Mouse (Mus musculus): ENCODE data around the gene Npb.
"Not testable (repeated sequence)": the region's sequence is repeated elsewhere in the genome, so short reads cannot be mapped to it uniquely, and the experiment has no call there.

The Npb gene

GRCm38 (mm10) chr11:120579316-120580107 is 28.8 kb upstream of the Npb start:
- peak; percentile 87 for DNase-seq (ENCODE audit: extremely low spot score, low read depth, low spot score)

DNA sequence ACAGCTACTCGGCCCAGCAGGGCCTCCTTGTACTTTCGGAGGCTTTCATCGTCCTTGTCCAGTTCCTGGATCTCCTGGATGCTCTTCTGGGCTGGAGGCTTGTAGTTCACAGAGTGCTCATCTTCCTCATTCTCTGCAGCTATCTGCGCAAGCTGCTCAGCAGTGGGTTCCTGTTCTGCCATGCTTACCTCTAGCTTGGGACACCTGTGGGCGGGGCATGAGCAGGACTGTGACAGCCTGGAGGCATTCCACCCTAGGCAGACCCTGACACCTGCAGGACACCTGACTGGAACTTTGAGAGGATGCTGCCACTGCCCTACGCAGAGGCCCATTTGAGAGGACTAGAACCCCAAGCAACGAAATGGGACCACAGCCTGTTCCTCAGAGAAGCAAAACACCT is 28.1 kb upstream of the Npb start:
- no peak for DNase-seq (ENCODE audit: extremely low spot score, low read depth, low spot score)

GRCm38 (mm10) chr11:120580871-120581331 is 27.4 kb upstream of the Npb start:
- no peak for DNase-seq (ENCODE audit: extremely low spot score, low read depth, low spot score)

GRCm38 (mm10) chr11:120581490-120582267 is 26.6 kb upstream of the Npb start, which contains the start of gene Arhgdia:
Arhgdia (minus strand) TSS chr11:120581624.
- no peak for DNase-seq (ENCODE audit: extremely low spot score, low read depth, low spot score)

- no peak for DNase-seq (ENCODE audit: extremely low spot score, low read depth, low spot score)
Measured at GRCm38 (mm10) chr11:120582268-120582981, 25.9 kb upstream of the Npb start.

GRCm38 (mm10) chr11:120582982-120583293 is 25.3 kb upstream of the Npb start:
- DNase-seq (ENCODE audit: extremely low spot score, low read depth, low spot score) = not testable (repeated sequence)

GRCm38 (mm10) chr11:120583937-120584336 is 24.3 kb upstream of the Npb start:
- no peak for DNase-seq (ENCODE audit: extremely low spot score, low read depth, low spot score)

- DNase-seq (ENCODE audit: extremely low spot score, low read depth, low spot score) = no peak
Measured at GRCm38 (mm10) chr11:120588531-120588930, 19.7 kb upstream of the Npb start.

DNA sequence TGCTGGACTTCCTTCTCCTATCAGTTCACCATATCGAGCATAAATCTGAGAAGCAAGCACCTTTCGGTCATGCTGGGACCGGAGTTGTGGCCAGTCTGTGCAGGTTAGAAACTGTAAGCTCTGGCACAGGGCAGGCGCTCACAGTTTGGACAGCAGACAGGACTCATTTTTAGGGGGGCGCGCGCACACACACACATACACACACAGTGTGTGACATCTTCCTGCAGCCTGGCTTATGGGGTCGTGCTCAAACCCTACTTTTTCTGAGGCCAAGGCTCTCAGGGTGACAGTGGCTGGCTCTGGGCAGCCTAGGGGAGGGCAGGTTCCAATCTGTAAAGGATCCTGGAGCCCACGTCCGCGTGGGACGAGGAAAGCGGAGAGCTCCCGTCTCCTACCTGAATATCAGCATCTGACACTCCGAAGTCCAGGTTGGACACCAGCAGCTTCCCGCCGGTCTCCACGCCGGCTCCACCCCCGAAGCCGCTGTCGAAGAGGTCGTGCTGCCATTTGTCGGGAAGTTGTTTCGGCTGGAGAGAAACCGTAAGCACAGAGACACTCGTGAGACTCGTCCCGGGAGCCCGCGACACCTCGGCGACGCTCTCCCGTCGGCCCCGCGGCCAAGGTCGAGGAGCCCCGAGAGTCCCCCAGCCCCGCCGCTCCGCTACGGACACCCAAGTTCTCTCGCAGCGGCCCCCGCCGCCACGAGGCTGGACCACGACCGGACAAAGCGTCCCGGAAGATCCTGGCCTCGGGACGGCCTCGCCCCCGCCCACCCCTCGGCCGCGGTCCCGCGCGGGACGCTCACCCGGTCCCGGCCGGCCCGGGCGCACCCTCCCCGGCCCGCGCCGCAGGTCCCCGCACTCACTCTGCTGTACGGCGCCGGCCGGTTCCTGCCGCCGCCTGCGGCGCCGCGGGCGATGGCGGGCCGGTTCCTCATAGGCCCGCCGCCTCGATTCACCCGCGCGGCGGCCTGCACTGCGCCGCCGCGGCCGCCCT is 10.7 kb upstream of the Npb start:
- DNase-seq (ENCODE audit: extremely low spot score, low read depth, low spot score) = no peak

GRCm38 (mm10) chr11:120598283-120598989 is 9.8 kb upstream of the Npb start, which contains the start of the genes Alyref and Anapc11:
Alyref (minus strand) TSS chr11:120598365.
Anapc11 (plus strand) TSS chr11:120598421.
- peak; percentile 70 for DNase-seq (ENCODE audit: extremely low spot score, low read depth, low spot score)

DNA sequence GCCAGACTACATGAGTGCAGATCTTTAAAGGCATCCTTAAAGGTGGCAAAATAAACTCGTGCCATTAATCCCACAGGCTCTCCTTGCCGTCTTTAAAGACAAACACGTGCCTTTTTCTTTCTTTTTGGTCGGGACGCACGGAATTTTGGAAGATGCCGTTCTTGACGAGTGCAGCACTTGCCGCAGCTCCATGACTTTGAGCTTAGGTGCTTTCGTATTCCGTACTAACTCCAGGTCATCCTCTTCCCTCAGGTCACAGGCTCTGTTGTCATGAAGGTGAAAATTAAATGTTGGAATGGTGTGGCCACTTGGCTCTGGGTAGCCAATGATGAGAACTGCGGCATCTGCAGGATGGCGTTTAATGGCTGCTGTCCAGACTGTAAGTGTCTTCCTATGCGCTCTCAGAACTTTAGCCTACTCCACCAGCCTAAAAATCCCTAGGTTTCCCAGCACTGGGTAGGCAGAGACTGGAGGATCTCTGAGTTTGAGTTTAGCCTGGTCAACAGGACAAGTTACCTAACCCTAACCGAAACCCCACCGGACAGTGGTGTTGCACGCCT is 9.2 kb upstream of the Npb start:
- DNase-seq (ENCODE audit: extremely low spot score, low read depth, low spot score) = no peak

GRCm38 (mm10) chr11:120600716-120601115 is 7.6 kb upstream of the Npb start:
- DNase-seq (ENCODE audit: extremely low spot score, low read depth, low spot score) = no peak

DNA sequence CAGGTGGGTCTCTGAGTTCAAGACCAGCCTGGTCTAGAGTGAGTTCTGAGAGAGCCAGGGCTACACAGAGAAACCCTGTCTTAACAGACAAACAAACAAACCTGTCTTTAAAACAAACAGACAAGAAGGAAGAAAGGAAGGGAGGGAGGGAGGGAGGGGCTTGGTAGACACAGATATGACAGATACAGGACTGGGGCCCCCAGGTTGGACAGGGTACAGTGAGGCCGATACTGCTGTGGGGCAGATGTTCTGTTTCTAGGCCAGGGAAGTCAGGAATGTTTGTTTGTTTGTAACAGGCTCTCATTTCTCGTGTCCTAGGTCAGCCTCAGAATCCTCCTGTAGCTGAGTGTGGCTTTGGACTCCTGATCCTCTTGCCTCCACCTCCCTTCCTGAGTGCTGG is 4.7 kb upstream of the Npb start:
- DNase-seq (ENCODE audit: extremely low spot score, low read depth, low spot score) = no peak

GRCm38 (mm10) chr11:120605667-120606066 is 2.6 kb upstream of the Npb start:
- no peak for DNase-seq (ENCODE audit: extremely low spot score, low read depth, low spot score)

DNA sequence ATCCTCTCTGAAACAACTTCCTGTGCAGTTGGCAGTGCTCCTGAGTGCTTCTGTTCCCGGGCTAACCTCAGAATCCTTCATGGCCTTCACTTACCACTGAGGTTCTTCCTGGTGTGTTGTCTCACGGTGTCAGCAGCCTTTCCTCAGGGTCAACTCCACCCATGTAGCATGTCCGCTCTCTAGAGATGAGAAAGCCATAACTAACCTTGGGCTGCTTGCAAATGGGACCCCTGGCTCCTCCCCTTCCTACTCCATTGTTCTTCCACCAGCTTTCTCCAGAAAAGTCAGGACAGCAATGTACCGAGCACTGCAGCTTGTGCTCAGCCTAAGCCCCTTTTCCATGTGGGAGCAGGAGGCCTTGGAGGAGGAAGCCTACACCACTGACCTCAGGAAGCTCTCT is 1.5 kb upstream of the Npb start:
- DNase-seq (ENCODE audit: extremely low spot score, low read depth, low spot score) = no peak

- no peak for DNase-seq (ENCODE audit: extremely low spot score, low read depth, low spot score)
Measured at GRCm38 (mm10) chr11:120609250-120609649, 973 bp downstream of the Npb start.

GRCm38 (mm10) chr11:120610477-120611046 is 2.3 kb downstream of the Npb start:
- DNase-seq (ENCODE audit: extremely low spot score, low read depth, low spot score) = no peak

- no peak for DNase-seq (ENCODE audit: extremely low spot score, low read depth, low spot score)
Measured at GRCm38 (mm10) chr11:120612763-120613162, 4.5 kb downstream of the Npb start.

- no peak for DNase-seq (ENCODE audit: extremely low spot score, low read depth, low spot score)
Measured at GRCm38 (mm10) chr11:120613481-120613972, 5.2 kb downstream of the Npb start.

Data from hindlimb bud, embryonic 11.5 days (tissue).